Mouse (Mus musculus) liver, adult 2 months (tissue): Measurements from ENCODE around the gene Nphp4.

Experiments
- CTCF ChIP-seq: fragments of 200-500 bp; IDR thresholded peaks from 2 replicates; pipeline ENCODE4 v1.5.1; 2011; ENCODE audit warnings: low read depth, low read length, control low read depth
- POLR2A ChIP-seq: fragments of 200-500 bp; IDR thresholded peaks from 2 replicates; pipeline ENCODE4 v1.6.1; 2011; ENCODE audit warnings: low read length, control low read depth; ENCODE audit not compliant: insufficient read depth; ENCODE audit errors: extremely low read depth

DNA sequence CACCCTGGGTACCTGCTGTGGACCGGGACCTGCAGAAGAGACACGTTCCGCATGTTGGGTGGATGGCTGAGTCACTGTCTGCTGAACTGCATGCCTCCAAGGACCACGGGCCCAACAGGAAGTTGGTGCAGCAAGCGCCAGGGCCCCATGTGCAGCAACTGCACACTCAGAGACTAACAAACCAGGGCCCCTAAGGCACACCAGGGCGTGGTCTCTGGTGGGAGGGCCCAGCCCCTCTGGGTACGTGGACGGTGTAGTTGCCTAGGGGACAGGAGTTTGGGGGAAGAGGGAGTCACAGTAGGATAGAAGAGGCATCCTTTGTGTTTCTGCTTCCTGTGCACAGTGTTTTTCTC is 27.9 kb upstream of the Nphp4 start:
- TF ChIP-seq POLR2A (no peak), CTCF (no peak)
